Comparison of ENCODE assay signal across 27 mouse cellular contexts in genomic region chr8:118477587-118477986, GRCm38 (mm10).
DNase-seq lines count a peak whose midpoint lies in the region; ATAC-seq lines count a peak whose summit lies in the region.
"Had no signal": no experiment of that assay in that cellular context is flagged by ENCODE, and none has a peak within 500 bp of the region (broad histone marks: within the 10 kb centered on the region; RNA-seq: fewer than 3 reads in every experiment).

No protein-coding gene starts in this region.

- H3K4me1 ChIP-seq in embryonic facial prominence, embryonic 14.5 days (ENCODE audit: control insufficient read depth, insufficient read depth, low read length) = no peaks in the 10 kb centered on the region
- H3K4me1 ChIP-seq in embryonic facial prominence, embryonic 10.5 days = no peaks in the 10 kb centered on the region
- peaks cover 11% of the 10 kb centered on the region; the same call in 1 of the 2 replicates for H3K4me1 ChIP-seq in heart, embryonic 10.5 days
- H3K4me1 ChIP-seq: hindbrain, embryonic 12.5 days; liver, embryonic 12.5 days had no signal

- ATAC-seq in embryonic facial prominence, embryonic 14.5 days (ENCODE audit: low read depth) = no peak
- ATAC-seq: forebrain, embryonic 13.5 days; intestine, postnatal 0 days; liver, embryonic 12.5 days; liver, postnatal 0 days; midbrain, embryonic 13.5 days; Patski had no signal

- no peak overlapping the region for H3K27ac ChIP-seq in embryonic facial prominence, embryonic 14.5 days (replicated peaks; ENCODE audit: low read depth, low read length)
- H3K27ac ChIP-seq in embryonic facial prominence, embryonic 10.5 days (replicated peaks) = no peak overlapping the region
- peak overlapping the region; percentile 10; the same call in 1 of the 2 replicates for H3K27ac ChIP-seq in heart, embryonic 10.5 days
- H3K27ac ChIP-seq: forebrain, embryonic 13.5 days; hindbrain, embryonic 12.5 days; liver, embryonic 12.5 days; midbrain, embryonic 13.5 days had no signal

- H3K36me3 ChIP-seq in embryonic facial prominence, embryonic 14.5 days (ENCODE audit: control insufficient read depth, insufficient read depth, low read length) = no peaks in the 10 kb centered on the region
- no peaks in the 10 kb centered on the region for H3K36me3 ChIP-seq in embryonic facial prominence, embryonic 10.5 days (replicated peaks)
- H3K36me3 ChIP-seq in heart, embryonic 10.5 days = no peaks in the 10 kb centered on the region
- H3K36me3 ChIP-seq: G1E; hindbrain, embryonic 12.5 days; liver, embryonic 12.5 days; midbrain, embryonic 13.5 days had no signal

- H3K4me2 ChIP-seq in embryonic facial prominence, embryonic 14.5 days (ENCODE audit: low read depth, low read length) = no peak overlapping the region
- H3K4me2 ChIP-seq: forebrain, embryonic 13.5 days; hindbrain, embryonic 12.5 days; liver, embryonic 12.5 days; midbrain, embryonic 13.5 days had no signal

- no peak overlapping the region for H3K4me3 ChIP-seq in embryonic facial prominence, embryonic 14.5 days (ENCODE audit: low read depth, low read length)
- no peak overlapping the region for H3K4me3 ChIP-seq in embryonic facial prominence, embryonic 10.5 days
- no peak overlapping the region for H3K4me3 ChIP-seq in heart, embryonic 10.5 days
- H3K4me3 ChIP-seq: forebrain, embryonic 13.5 days; hindbrain, embryonic 12.5 days; liver, embryonic 12.5 days; midbrain, embryonic 13.5 days had no signal

- H3K27me3 ChIP-seq in embryonic facial prominence, embryonic 14.5 days (replicated peaks; ENCODE audit: control insufficient read depth, insufficient read depth, low read length) = no peaks in the 10 kb centered on the region
- H3K27me3 ChIP-seq in embryonic facial prominence, embryonic 10.5 days (replicated peaks; ENCODE audit: low read depth, poor library complexity, severe bottlenecking) = no peaks in the 10 kb centered on the region
- H3K27me3 ChIP-seq in heart, embryonic 10.5 days (ENCODE audit: insufficient read depth, poor library complexity, severe bottlenecking) = no peaks in the 10 kb centered on the region
- H3K27me3 ChIP-seq: forebrain, embryonic 13.5 days; hindbrain, embryonic 12.5 days; liver, embryonic 12.5 days; midbrain, embryonic 13.5 days; Patski had no signal

- intact Hi-C loops in heart, postnatal 10 days (cut with DNase I) = no loop called here

- no peaks in the 10 kb centered on the region for H3K9me3 ChIP-seq in embryonic facial prominence, embryonic 14.5 days (ENCODE audit: control insufficient read depth, low read length)
- H3K9me3 ChIP-seq in embryonic facial prominence, embryonic 10.5 days = no peaks in the 10 kb centered on the region
- no peaks in the 10 kb centered on the region for H3K9me3 ChIP-seq in heart, embryonic 10.5 days
- H3K9me3 ChIP-seq: forebrain, embryonic 13.5 days; hindbrain, embryonic 12.5 days; liver, embryonic 12.5 days; midbrain, embryonic 13.5 days had no signal

- WGBS in embryonic facial prominence, embryonic 14.5 days = 67% methylated on average over 9 of the region's 9 CpGs
- 86% methylated on average over 9 of the region's 9 CpGs for WGBS in embryonic facial prominence, embryonic 10.5 days
- 87% methylated on average over 9 of the region's 9 CpGs for WGBS in heart, embryonic 10.5 days

- no peak overlapping the region for H3K9ac ChIP-seq in embryonic facial prominence, embryonic 14.5 days (ENCODE audit: low read depth, low read length)
- H3K9ac ChIP-seq: forebrain, embryonic 13.5 days; hindbrain, embryonic 12.5 days; liver, embryonic 12.5 days; liver, postnatal 0 days; midbrain, embryonic 13.5 days had no signal

- peak; percentile 26 for DNase-seq in embryonic facial prominence, embryonic 14.5 days (ENCODE audit: low spot score)
- no peak for DNase-seq in embryonic facial prominence, embryonic 10.5 days (ENCODE audit: low spot score)
- DNase-seq in heart, embryonic 10.5 days (ENCODE audit: low spot score) = no peak
- DNase-seq in heart, adult 11 months = no peak
- peak; percentile 26 to 27 for DNase-seq in heart, postnatal 10 days
- DNase-seq in heart, postnatal 4 days = no peak
- DNase-seq in brain, adult 2 months (ENCODE audit: low read depth, low spot score) = peak; percentile 31
- no peak for DNase-seq in spleen, postnatal 4 days (ENCODE audit: low spot score in 2 of 2)
- DNase-seq: adrenal gland, postnatal 10 days; cerebellum, adult 11-12 months; cerebellum, postnatal 10 days; kidney, adult 9 months; kidney, postnatal 10 days; layer of hippocampus, postnatal 36 days; left cerebral cortex, postnatal 4 days; liver, postnatal 0 days; lung, postnatal 36 days; right cerebral cortex, postnatal 4 days; thymus, adult 2 months; thymus, postnatal 36 days had no signal

Comparison
In these comparisons a context has a peak if more than half of its experiments do, and no peak if none do; other contexts are left out.
1. DNase-seq: peak in embryonic facial prominence, embryonic 14.5 days (single experiment), heart, postnatal 10 days (2 of 2) and brain, adult 2 months (single experiment); none in embryonic facial prominence, embryonic 10.5 days (single experiment), heart, embryonic 10.5 days (single experiment), heart, adult 11 months (single experiment), heart, postnatal 4 days (single experiment) and spleen, postnatal 4 days (0 of 2).